Mouse (Mus musculus) megakaryocyte, embryonic 14.5 days (primary cell): Measurements from ENCODE around the gene Nicn1.

Experiments used
- FLI1 ChIP-seq: IDR thresholded peaks from 2 replicates; pipeline ENCODE4 v1.6.1; 2012; ENCODE audit warnings: low read length, inconsistent platforms, mixed read lengths
- GATA1 ChIP-seq: IDR thresholded peaks from 3 replicates; pipeline ENCODE4 v1.6.1; 2012; ENCODE audit warnings: mixed read lengths, low read length, inconsistent platforms, borderline replicate concordance

DNA sequence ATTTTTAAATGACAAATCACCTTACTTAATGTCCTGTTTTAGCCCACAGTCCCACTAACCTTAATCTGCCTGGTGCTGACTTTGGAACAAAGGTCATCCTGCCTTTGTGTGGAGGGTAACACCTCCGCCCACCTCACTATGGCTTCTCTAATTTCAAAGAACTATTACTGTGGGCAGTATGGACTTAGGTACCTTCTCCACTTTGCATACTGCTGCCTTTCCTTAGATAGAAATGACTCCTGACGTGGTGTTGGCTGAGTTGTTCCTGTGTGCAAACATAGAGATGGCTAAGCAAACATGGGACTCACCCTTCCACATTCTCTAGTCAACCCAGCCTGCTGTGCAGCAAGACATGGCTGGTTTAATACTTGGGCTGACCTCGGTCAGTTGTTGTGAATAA, 11.6 kb downstream of the Nicn1 start:
- TF ChIP-seq GATA1: no peak
- no peak for TF ChIP-seq FLI1
